Mouse (Mus musculus) heart, embryonic 10.5 days (tissue): ENCODE data around the gene Med16. TPM values are rescaled to one million over a fixed set of nuclear protein-coding genes. Genes with fewer than 3 reads are reported as not detected.

Source experiments
- DNase-seq: peaks from one replicate; pipeline ENCODE4 v3.0.0-alpha.2; 2017; ENCODE audit warnings: low spot score
- H3K27ac ChIP-seq: fragments of 300-500 bp; sonication (generic); 2 replicates; pipeline ENCODE4 v1.5.1; 2016; ENCODE audit warnings: mild to moderate bottlenecking
- H3K27me3 ChIP-seq: fragments of 300-500 bp; sonication (generic); 2 replicates; pipeline ENCODE4 v1.6.1; 2016; ENCODE audit warnings: mild to moderate bottlenecking; ENCODE audit not compliant: poor library complexity, insufficient read depth, severe bottlenecking
- H3K36me3 ChIP-seq: fragments of 300-500 bp; sonication (generic); 2 replicates; pipeline ENCODE4 v1.6.1; 2016; ENCODE audit warnings: mild to moderate bottlenecking, moderate library complexity
- H3K4me1 ChIP-seq: fragments of 300-500 bp; sonication (generic); 2 replicates; pipeline ENCODE4 v1.6.1; 2016; ENCODE audit warnings: mild to moderate bottlenecking
- H3K4me3 ChIP-seq: fragments of 300-500 bp; sonication (generic); 2 replicates; pipeline ENCODE4 v1.5.1; 2016; ENCODE audit warnings: mild to moderate bottlenecking, moderate library complexity
- H3K9me3 ChIP-seq: fragments of 300-500 bp; sonication (generic); 2 replicates; pipeline ENCODE4 v1.6.1; 2016; ENCODE audit warnings: mild to moderate bottlenecking, moderate library complexity
- WGBS: fragments of 180-500 bp; shearing (Covaris S2); methylation state at CpG from one replicate; pipeline ENCODE4 v1.1.7; 2016; 5-methylcytosine and 5-hydroxymethylcytosine counted together
- polyA plus RNA-seq: library from polyadenylated mRNA; unstranded; fragments of >200 nt; fragmentation: Nextera tagmentation; extraction: Ambion mirVana; gene quantifications from 2 replicates; pipeline ENCODE4 v1.2.1, GENCODE M21; 2016

Gene Med16
- polyA plus RNA-seq, 1 experiment from 2014 or later: 51.9 TPM

GRCm38 (mm10) chr10:79866601-79867000 is 42.1 kb downstream of the Med16 start:
- Histone ChIP-seq H3K27ac (no peak overlapping the region), H3K4me3 (no peak overlapping the region), H3K9me3 (no peaks in the 10 kb centered on the region), H3K36me3 (peaks cover 66% of the 10 kb centered on the region), H3K4me1 (peaks cover 24% of the 10 kb centered on the region), H3K27me3 (no peaks in the 10 kb centered on the region)
- 75% methylated on average over 11 of the region's 11 CpGs for WGBS
- DNase-seq: no peak

GRCm38 (mm10) chr10:79865801-79866295 is 42.9 kb downstream of the Med16 start:
- WGBS: 70% methylated on average over 19 of the region's 19 CpGs
- no peaks in the 10 kb centered on the region for H3K9me3 ChIP-seq
- DNase-seq: no peak
- no peak overlapping the region for H3K27ac ChIP-seq
- peaks cover 67% of the 10 kb centered on the region for H3K36me3 ChIP-seq
- H3K4me3 ChIP-seq: no peak overlapping the region; the same call in 1 of the 2 replicates
- H3K27me3 ChIP-seq: no peaks in the 10 kb centered on the region
- peaks cover 28% of the 10 kb centered on the region for H3K4me1 ChIP-seq

GRCm38 (mm10) chr10:79865189-79865601 is 43.5 kb downstream of the Med16 start:
- no peak for DNase-seq
- Histone ChIP-seq H3K27me3 (no peaks in the 10 kb centered on the region), H3K4me3 (peak overlapping the region; percentile 15; the same call in 1 of the 2 replicates), H3K27ac (0 out of 2 replicates have a peak overlapping the region, but pooled peaks have one; percentile 2), H3K4me1 (peaks cover 34% of the 10 kb centered on the region), H3K36me3 (peaks cover 74% of the 10 kb centered on the region), H3K9me3 (no peaks in the 10 kb centered on the region)
- WGBS: 59% methylated on average over 12 of the region's 12 CpGs

GRCm38 (mm10) chr10:79864351-79865188 is 44.2 kb downstream of the Med16 start:
- H3K4me3 ChIP-seq: peak overlapping the region; percentile 15; the same call in 1 of the 2 replicates
- H3K27me3 ChIP-seq: no peaks in the 10 kb centered on the region
- WGBS: 65% methylated on average over 10 of the region's 10 CpGs
- no peak for DNase-seq
- peaks cover 39% of the 10 kb centered on the region for H3K4me1 ChIP-seq
- H3K9me3 ChIP-seq: no peaks in the 10 kb centered on the region
- H3K27ac ChIP-seq: 0 out of 2 replicates have a peak overlapping the region, but pooled peaks have one; percentile 2
- peaks cover 80% of the 10 kb centered on the region for H3K36me3 ChIP-seq

- WGBS: 81% methylated on average over 10 of the region's 10 CpGs
- H3K36me3 ChIP-seq: peaks cover 93% of the 10 kb centered on the region
- no peak for DNase-seq
- peaks cover 54% of the 10 kb centered on the region for H3K4me1 ChIP-seq
- H3K9me3 ChIP-seq: no peaks in the 10 kb centered on the region
- no peak overlapping the region for H3K4me3 ChIP-seq
- no peak overlapping the region for H3K27ac ChIP-seq
- H3K27me3 ChIP-seq: no peaks in the 10 kb centered on the region
Measured at GRCm38 (mm10) chr10:79862925-79863324, 45.8 kb downstream of the Med16 start.

GRCm38 (mm10) chr10:79862049-79862788 is 46.5 kb downstream of the Med16 start:
- H3K27me3 ChIP-seq: no peaks in the 10 kb centered on the region
- peaks cover 59% of the 10 kb centered on the region for H3K4me1 ChIP-seq
- H3K36me3 ChIP-seq: peaks cover 98% of the 10 kb centered on the region
- no peak overlapping the region for H3K27ac ChIP-seq
- WGBS: 93% methylated on average over 23 of the region's 23 CpGs
- no peaks in the 10 kb centered on the region for H3K9me3 ChIP-seq
- H3K4me3 ChIP-seq: no peak overlapping the region
- no peak for DNase-seq

GRCm38 (mm10) chr10:79861230-79862048 is 47.3 kb downstream of the Med16 start:
- WGBS: 92% methylated on average over 25 of the region's 25 CpGs
- no peaks in the 10 kb centered on the region for H3K27me3 ChIP-seq
- peaks cover 60% of the 10 kb centered on the region for H3K4me1 ChIP-seq
- no peak overlapping the region for H3K4me3 ChIP-seq
- H3K36me3 ChIP-seq: peaks cover 99% of the 10 kb centered on the region
- no peak for DNase-seq
- H3K9me3 ChIP-seq: no peaks in the 10 kb centered on the region
- H3K27ac ChIP-seq: no peak overlapping the region; the same call in 1 of the 2 replicates

- H3K27me3 ChIP-seq: no peaks in the 10 kb centered on the region
- H3K4me1 ChIP-seq: peaks cover 60% of the 10 kb centered on the region
- no peak overlapping the region for H3K27ac ChIP-seq
- H3K4me3 ChIP-seq: peak overlapping the region; percentile 10; the same call in 1 of the 2 replicates
- H3K9me3 ChIP-seq: no peaks in the 10 kb centered on the region
- no peak for DNase-seq
- H3K36me3 ChIP-seq: peaks cover 96% of the 10 kb centered on the region
- WGBS: 92% methylated on average over 26 of the region's 26 CpGs
Measured at GRCm38 (mm10) chr10:79860079-79860911, 48.4 kb downstream of the Med16 start.

- Histone ChIP-seq H3K27ac (no peak overlapping the region), H3K4me1 (peaks cover 53% of the 10 kb centered on the region), H3K4me3 (no peak overlapping the region), H3K27me3 (no peaks in the 10 kb centered on the region), H3K9me3 (no peaks in the 10 kb centered on the region), H3K36me3 (peaks cover 84% of the 10 kb centered on the region)
- 89% methylated on average over 11 of the region's 11 CpGs for WGBS
- DNase-seq: no peak
Measured at GRCm38 (mm10) chr10:79859116-79859515, 49.6 kb downstream of the Med16 start.

GRCm38 (mm10) chr10:79858416-79859074 is 50.2 kb downstream of the Med16 start:
- peaks cover 80% of the 10 kb centered on the region for H3K36me3 ChIP-seq
- no peak overlapping the region for H3K27ac ChIP-seq
- WGBS: 69% methylated on average over 17 of the region's 17 CpGs
- peak overlapping the region; percentile 98 for H3K4me3 ChIP-seq
- H3K9me3 ChIP-seq: no peaks in the 10 kb centered on the region
- DNase-seq: no peak
- peaks cover 57% of the 10 kb centered on the region for H3K4me1 ChIP-seq
- no peaks in the 10 kb centered on the region for H3K27me3 ChIP-seq

GRCm38 (mm10) chr10:79857894-79858293 is 50.8 kb downstream of the Med16 start:
- peaks cover 64% of the 10 kb centered on the region for H3K4me1 ChIP-seq
- 88% methylated on average over 2 of the region's 2 CpGs for WGBS

More at GRCm38 (mm10) chr10:79857894-79858293, 50.8 kb downstream of the Med16 start:
- Histone ChIP-seq H3K9me3 (no peaks in the 10 kb centered on the region), H3K27ac (peak overlapping the region; percentile 23), H3K36me3 (peaks cover 73% of the 10 kb centered on the region), H3K4me3 (peak overlapping the region; percentile 98), H3K27me3 (no peaks in the 10 kb centered on the region)
- no peak for DNase-seq
